Mouse (Mus musculus) layer of hippocampus, adult 18-20 months (tissue): Measurements from ENCODE around the gene Zfp607b. TPM values are rescaled to one million over a fixed set of nuclear protein-coding genes. Genes with fewer than 3 reads are reported as not detected.

ENCODE experiments used
- DNase-seq, 2 experiments: peaks; one replicate each; pipeline ENCODE4 v3.0.0; 2022; ENCODE audit warnings: low spot score in 2 of 2
- total RNA-seq, 2 experiments: library from RNA; stranded (reverse); gene quantifications; 2 replicates each; pipeline ENCODE4 v1.2.3; 2021

Zfp607b gene
- total RNA-seq, 2 experiments from 2014 or later = 10.3 to 10.6 TPM

GRCm38 (mm10) chr7:27683218-27683617 is 5.9 kb upstream of the Zfp607b start:
- no peak for DNase-seq

- DNase-seq = no peak
Measured at GRCm38 (mm10) chr7:27685220-27685619, 3.9 kb upstream of the Zfp607b start.

DNA sequence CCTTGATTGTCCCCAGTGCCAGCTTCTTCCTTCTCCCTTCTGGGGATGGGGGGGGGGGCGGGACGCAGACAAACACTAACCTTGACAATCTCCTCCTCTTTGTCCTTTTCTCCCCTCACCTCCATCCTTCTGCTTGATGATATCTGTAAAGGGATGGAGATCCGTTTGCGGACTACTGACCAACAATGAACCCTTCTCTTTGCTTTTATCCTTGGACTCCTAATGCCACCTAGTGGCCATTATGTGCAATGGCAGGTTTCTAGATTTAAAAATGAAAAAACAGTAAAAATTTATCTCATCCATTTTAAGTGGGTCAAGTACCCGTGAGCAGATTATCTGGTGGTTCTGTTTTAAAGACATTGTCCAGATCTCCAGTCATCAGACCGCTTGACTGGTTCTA is 3.5 kb upstream of the Zfp607b start:
- no peak for DNase-seq

- no peak for DNase-seq
Measured at GRCm38 (mm10) chr7:27687043-27687442, 2.1 kb upstream of the Zfp607b start.

- DNase-seq = no peak
Measured at GRCm38 (mm10) chr7:27687836-27688235, 1.3 kb upstream of the Zfp607b start.

GRCm38 (mm10) chr7:27688246-27688788 is 823 bp upstream of the Zfp607b start:
- no peak for DNase-seq

DNA sequence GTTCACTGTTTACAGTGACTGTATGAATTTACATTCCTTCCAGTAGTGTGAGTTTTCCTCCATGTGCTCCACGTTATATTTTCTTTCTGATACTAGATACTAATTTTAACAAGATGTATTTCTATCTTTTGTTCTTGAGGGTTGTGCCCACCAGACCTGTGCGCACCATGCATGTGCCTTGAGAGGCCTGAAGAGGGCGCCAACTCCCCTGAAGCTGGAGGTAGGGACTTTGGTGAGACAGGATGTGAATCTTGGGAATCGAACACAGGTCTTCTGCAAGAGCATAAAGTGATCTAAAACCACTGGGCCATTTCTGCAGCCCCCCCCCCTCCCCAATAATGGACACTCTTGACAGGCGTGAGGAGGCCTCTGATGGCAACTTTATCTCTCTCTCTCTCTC is 1.9 kb downstream of the Zfp607b start:
- no peak for DNase-seq

DNA sequence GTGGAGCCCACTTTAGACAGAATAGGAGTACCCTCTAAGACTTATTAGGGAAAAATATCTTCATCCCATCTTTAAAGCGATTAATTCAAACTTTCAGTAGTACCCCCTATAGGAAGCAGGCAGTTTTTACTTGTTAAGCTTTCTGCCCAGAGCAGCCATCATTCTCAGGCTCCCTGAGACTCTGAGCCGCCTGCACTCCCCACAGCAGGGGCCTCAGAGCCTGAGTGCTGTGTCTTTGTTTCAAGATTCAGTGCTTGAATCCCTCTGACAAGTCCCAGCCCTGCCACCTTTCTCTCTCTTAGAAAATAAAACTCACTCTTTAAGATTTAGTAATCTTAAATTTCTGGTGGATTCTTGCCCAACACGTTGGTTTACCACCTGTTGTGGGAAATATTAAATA is 7.6 kb downstream of the Zfp607b start:
- DNase-seq = no peak

- DNase-seq = no peak
Measured at GRCm38 (mm10) chr7:27710402-27710801, 21.3 kb downstream of the Zfp607b start.

DNA sequence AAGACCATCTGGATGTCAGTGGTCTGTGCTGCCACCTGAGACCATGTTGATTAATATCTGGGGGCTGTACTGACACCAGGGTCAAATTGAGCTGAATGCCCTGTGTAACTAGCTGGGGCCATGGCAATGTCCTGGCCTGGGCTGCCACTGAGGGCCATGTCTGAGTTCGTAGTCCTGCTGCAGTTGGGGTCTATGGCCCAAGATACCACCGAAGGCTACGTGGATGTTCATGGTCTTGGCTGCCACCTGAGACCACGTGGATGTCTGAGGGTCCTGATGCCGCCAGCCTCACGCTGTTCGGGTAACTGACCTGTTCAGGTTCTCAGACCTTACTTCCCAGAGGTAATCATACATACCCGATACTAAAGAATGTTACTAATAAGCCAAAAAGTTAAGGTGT is 32.8 kb downstream of the Zfp607b start:
- no peak for DNase-seq

GRCm38 (mm10) chr7:27725566-27726538 is 36.7 kb downstream of the Zfp607b start:
- peak in 1 of 2 experiments; percentile 60 for DNase-seq

- DNase-seq = no peak
Measured at GRCm38 (mm10) chr7:27727471-27727870, 38.3 kb downstream of the Zfp607b start.

- DNase-seq = peak; percentile 85 to 94
Measured at GRCm38 (mm10) chr7:27731281-27731883, 42.2 kb downstream of the Zfp607b start, which contains the start of gene Zfp60. Gene Zfp60 (plus strand): TSS chr7:27731389.

DNA sequence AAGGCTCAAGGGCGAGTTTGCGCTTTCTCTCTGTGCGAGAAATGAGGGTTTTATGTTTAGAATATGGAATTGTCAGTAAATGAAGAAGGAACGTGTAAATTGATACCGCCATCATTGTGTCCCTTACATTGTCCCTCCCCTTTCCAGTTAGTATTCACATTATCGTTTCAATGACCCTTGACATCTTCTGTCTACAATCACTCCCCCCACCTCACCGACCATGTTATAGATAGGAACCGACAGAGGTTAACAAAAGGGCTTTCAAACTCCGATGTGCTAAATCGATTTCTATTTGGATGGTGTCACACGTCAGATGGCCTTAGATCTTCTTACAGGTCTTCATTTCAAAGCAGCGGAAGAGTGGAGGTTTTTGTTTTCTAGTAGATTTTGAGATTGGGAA is 42.8 kb downstream of the Zfp607b start:
- no peak for DNase-seq

- DNase-seq = no peak
Measured at GRCm38 (mm10) chr7:27732508-27732907, 43.4 kb downstream of the Zfp607b start.

GRCm38 (mm10) chr7:27735457-27735856 is 46.3 kb downstream of the Zfp607b start:
- DNase-seq = no peak

Other genes with a start within 250 kb of the Zfp607b start
- gene Sptbn4, start 241.7 kb upstream of the Zfp607b start, total RNA-seq = 100 to 1,000 TPM; 130 to 133 TPM
- gene Blvrb, start 241.4 kb upstream of the Zfp607b start, total RNA-seq = 10 to 100 TPM; 18.5 to 20.1 TPM
- gene Sertad3, start 215.6 kb upstream of the Zfp607b start, total RNA-seq = 1 to 10 TPM; 4.2 to 5.1 TPM
- gene Sertad1, start 202.4 kb upstream of the Zfp607b start, total RNA-seq = 10 to 100 TPM in 1 of 2 experiments, 1 to 10 TPM in 1; 8.7 to 11.5 TPM
- gene Prx, start 190.0 kb upstream of the Zfp607b start, total RNA-seq = under 1 TPM; 0.25 to 0.35 TPM
- not detected for gene Hipk4, start 166.1 kb upstream of the Zfp607b start, total RNA-seq
- gene Pld3, start 136.1 kb upstream of the Zfp607b start, total RNA-seq = 100 to 1,000 TPM; 575 to 580 TPM
- 10 to 100 TPM; 24.7 to 26.5 TPM for gene 2310022A10Rik, start 136.1 kb upstream of the Zfp607b start, total RNA-seq
- gene Akt2, start 97.8 kb upstream of the Zfp607b start, total RNA-seq = 100 to 1,000 TPM in 1 of 2 experiments, 10 to 100 TPM in 1; 88.8 to 103 TPM
- 10 to 100 TPM; 45.3 to 45.7 TPM for gene Ttc9b, start 35.4 kb upstream of the Zfp607b start, total RNA-seq
- 100 to 1,000 TPM; 175 to 180 TPM for gene Map3k10, start 14.7 kb upstream of the Zfp607b start, total RNA-seq
- 10 to 100 TPM; 36.0 to 37.7 TPM for gene Zfp60, start 42.0 kb downstream of the Zfp607b start, total RNA-seq
- 1 to 10 TPM; 8.0 to 8.3 TPM for gene Zfp626, start 117.9 kb downstream of the Zfp607b start, total RNA-seq
- gene Zfp59, start 149.3 kb downstream of the Zfp607b start, total RNA-seq = 1 to 10 TPM; 4.2 to 4.7 TPM
- gene Zfp607a, start 168.2 kb downstream of the Zfp607b start, total RNA-seq = 1 to 10 TPM; 2.2 to 2.3 TPM
- 10 to 100 TPM; 14.8 to 16.7 TPM for gene Zfp974, start 240.1 kb downstream of the Zfp607b start, total RNA-seq